Comparison of ENCODE assay signal across 9 mouse cellular contexts in genomic region chr7:131846066-131846905, GRCm38 (mm10).
DNase-seq lines count a peak whose midpoint lies in the region; ATAC-seq and TF ChIP-seq lines count a peak whose summit lies in the region.
"Had no signal": no experiment of that assay in that cellular context is flagged by ENCODE, and none has a peak within 500 bp of the region (broad histone marks: within the 10 kb centered on the region; RNA-seq: fewer than 3 reads in every experiment).

No protein-coding gene starts in this region.

- H3K9me3 ChIP-seq in embryonic facial prominence, embryonic 12.5 days: no peaks in the 10 kb centered on the region
- no peaks in the 10 kb centered on the region for H3K9me3 ChIP-seq in hindbrain, embryonic 15.5 days

- ATAC-seq in embryonic facial prominence, embryonic 12.5 days (ENCODE audit: insufficient number of reproducible peaks, insufficient read depth, low FRiP score, low TSS enrichment): 0 out of 2 replicates have a peak, but pooled peaks have one; percentile 52
- ATAC-seq in hindbrain, embryonic 15.5 days (ENCODE audit: low FRiP score, low read depth): peak; percentile 61; the same call in 1 of the 2 replicates

- H3K4me2 ChIP-seq in embryonic facial prominence, embryonic 12.5 days (replicated peaks): peak overlapping the region; percentile 22; the same call in 1 of the 2 replicates
- no peak overlapping the region for H3K4me2 ChIP-seq in hindbrain, embryonic 15.5 days
- peak overlapping the region; percentile 10 for H3K4me2 ChIP-seq in myocyte (ENCODE audit: low read depth)

- no peak overlapping the region for H3ac ChIP-seq in myocyte (ENCODE audit: control insufficient read depth, insufficient read length)

- peaks cover 4% of the 10 kb centered on the region; the same call in 1 of the 2 replicates for H3K27me3 ChIP-seq in embryonic facial prominence, embryonic 12.5 days
- no peaks in the 10 kb centered on the region for H3K27me3 ChIP-seq in hindbrain, embryonic 15.5 days
- H3K27me3 ChIP-seq in myocyte (ENCODE audit: control insufficient read depth, insufficient read depth, insufficient read length): no peaks in the 10 kb centered on the region

- peaks cover 8% of the 10 kb centered on the region; the same call in 1 of the 2 replicates for H3K4me1 ChIP-seq in embryonic facial prominence, embryonic 12.5 days
- peaks cover 14% of the 10 kb centered on the region for H3K4me1 ChIP-seq in hindbrain, embryonic 15.5 days (replicated peaks)

- H3K4me3 ChIP-seq in embryonic facial prominence, embryonic 12.5 days: no peak overlapping the region
- H3K4me3 ChIP-seq in hindbrain, embryonic 15.5 days: no peak overlapping the region
- H3K4me3 ChIP-seq in myocyte: no peak overlapping the region

- no peak for TF ChIP-seq CTCF in brain, embryonic 14.5 days (IDR thresholded peaks at IDR 0.05; ENCODE audit: borderline replicate concordance, extremely low read depth, insufficient read depth, insufficient read length)

- TF ChIP-seq POLR2A in brain, embryonic 14.5 days (IDR thresholded peaks at IDR 0.05; ENCODE audit: borderline replicate concordance, extremely low read depth, insufficient read depth, insufficient read length, poor library complexity, severe bottlenecking): no peak
- no peak for TF ChIP-seq POLR2A in myocyte (IDR thresholded peaks at IDR 0.05; ENCODE audit: insufficient read length, low read depth)

- no peak overlapping the region for H3K27ac ChIP-seq in embryonic facial prominence, embryonic 12.5 days
- 0 out of 2 replicates have a peak overlapping the region, but pooled peaks have one; percentile 9 for H3K27ac ChIP-seq in hindbrain, embryonic 15.5 days (replicated peaks)
- H3K27ac ChIP-seq: liver, embryonic 14.5 days had no signal

- WGBS in embryonic facial prominence, embryonic 12.5 days: 29% methylated on average over 20 of the region's 20 CpGs
- WGBS in hindbrain, embryonic 15.5 days: 38% methylated on average over 20 of the region's 20 CpGs

- no peak overlapping the region for H3K9ac ChIP-seq in embryonic facial prominence, embryonic 12.5 days
- H3K9ac ChIP-seq in hindbrain, embryonic 15.5 days: no peak overlapping the region
- H3K9ac ChIP-seq: liver, embryonic 14.5 days had no signal

- H3K36me3 ChIP-seq in embryonic facial prominence, embryonic 12.5 days: no peaks in the 10 kb centered on the region
- H3K36me3 ChIP-seq in hindbrain, embryonic 15.5 days: no peaks in the 10 kb centered on the region
- H3K36me3 ChIP-seq in myocyte (ENCODE audit: control insufficient read depth, insufficient read depth): no peaks in the 10 kb centered on the region

- H3K79me2 ChIP-seq in myocyte (ENCODE audit: control insufficient read depth, insufficient read depth): no peaks in the 10 kb centered on the region

- peak; percentile 76 for DNase-seq in brain, embryonic 14.5 days (ENCODE audit: low read depth)
- no peak for DNase-seq in heart, postnatal 4 days
- no peak for DNase-seq in urinary bladder, postnatal 4 days (ENCODE audit: low spot score in 2 of 2)
- no peak for DNase-seq in heart, adult 9 months (ENCODE audit: low spot score in 2 of 2)
- DNase-seq: kidney, adult 18-20 months had no signal

TF ChIP-seq in myocyte, 11 proteins besides CTCF, POLR2A, EP300 and RAD21:
- no peak for TF ChIP-seq POLR2AphosphoS2 (IDR thresholded peaks at IDR 0.05; ENCODE audit: insufficient read length, low read depth)
- no peak for TF ChIP-seq MAX (IDR thresholded peaks at IDR 0.05; ENCODE audit: low read depth)
